Mouse (Mus musculus) heart, adult 9 months (tissue): ENCODE data around the gene Cox6a2.
"Not testable (repeated sequence)": the region's sequence is repeated elsewhere in the genome, so short reads cannot be mapped to it uniquely, and the experiment has no call there.

Experiments used
- DNase-seq, 2 experiments: peaks; one replicate each; pipeline ENCODE4 v3.0.0; 2022; ENCODE audit warnings: low spot score in 2 of 2

Gene Cox6a2

DNA sequence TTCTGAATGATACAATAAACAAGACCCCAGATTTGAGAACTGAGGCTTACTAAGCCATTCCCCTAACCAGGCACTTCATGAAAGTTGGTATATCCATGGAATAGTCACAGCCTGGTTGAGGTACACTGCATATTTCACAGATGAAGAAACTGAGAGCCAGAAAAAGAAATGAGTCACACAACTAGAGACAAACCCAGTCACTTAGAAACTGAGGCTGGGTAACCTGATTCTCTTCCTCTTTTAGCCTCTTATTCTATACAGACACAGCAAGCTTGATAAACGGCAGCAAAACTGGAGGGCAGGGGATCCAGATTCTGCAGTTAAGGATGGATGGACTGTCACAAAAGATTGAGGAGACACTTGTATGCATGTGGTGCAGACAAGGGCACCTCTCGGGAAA is 28.6 kb upstream of the Cox6a2 start:
- DNase-seq, result no peak

DNA sequence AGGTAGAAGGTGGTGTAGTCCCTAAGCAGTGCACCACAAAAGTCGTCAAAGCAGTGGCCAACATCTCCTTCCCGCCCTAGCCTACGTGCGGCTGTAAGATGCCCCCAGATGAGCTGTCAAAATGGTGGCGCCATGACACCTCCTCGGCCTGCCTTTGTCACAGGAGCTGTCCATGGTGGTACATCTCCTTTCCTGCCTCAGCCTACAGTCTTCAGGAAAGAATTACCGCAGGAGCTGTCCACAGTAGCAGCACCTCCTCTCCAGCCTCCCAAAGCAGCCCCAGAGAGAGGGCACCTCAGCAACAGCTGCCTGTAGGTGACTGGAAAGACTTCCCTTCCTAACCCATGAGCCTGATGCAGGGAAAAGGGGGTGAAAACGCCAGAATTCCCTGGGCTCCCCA is 25.6 kb upstream of the Cox6a2 start:
- DNase-seq, result no peak

GRCm38 (mm10) chr7:128220936-128221335 is 14.7 kb upstream of the Cox6a2 start:
- peak in 1 of 2 experiments; percentile 38 for DNase-seq

GRCm38 (mm10) chr7:128219952-128220351 is 13.8 kb upstream of the Cox6a2 start:
- no peak for DNase-seq

- no peak for DNase-seq
These were observed 3.6 kb upstream of the Cox6a2 start for GRCm38 (mm10) chr7:128209826-128210225.

DNA sequence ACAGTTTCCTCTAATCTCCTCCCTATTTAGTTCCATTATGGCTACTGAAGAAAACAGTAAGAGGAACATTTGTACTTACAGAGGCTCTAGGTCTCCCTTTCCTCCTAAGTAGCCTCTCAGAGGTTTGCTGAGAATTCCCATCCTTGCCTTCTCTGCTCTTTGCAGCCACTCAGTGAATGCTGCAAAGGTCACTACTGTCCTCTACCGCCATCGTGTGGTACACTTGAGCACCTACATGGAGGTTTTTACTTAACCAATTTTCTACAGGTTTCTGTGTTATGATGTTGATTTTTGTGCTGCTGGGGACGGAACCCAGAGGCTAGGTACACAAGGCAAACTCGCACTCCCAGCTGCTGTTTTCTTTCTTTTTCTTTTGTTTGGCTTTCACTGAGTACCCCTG is 2.0 kb upstream of the Cox6a2 start:
- peak in 1 of 2 experiments; percentile 43 for DNase-seq

- no peak for DNase-seq
These were observed 492 bp downstream of the Cox6a2 start for GRCm38 (mm10) chr7:128205695-128206094.

- no peak for DNase-seq
These were observed 2.0 kb downstream of the Cox6a2 start for GRCm38 (mm10) chr7:128204179-128204578.

- DNase-seq, result no peak
These were observed 3.1 kb downstream of the Cox6a2 start for GRCm38 (mm10) chr7:128203071-128203470.

DNA sequence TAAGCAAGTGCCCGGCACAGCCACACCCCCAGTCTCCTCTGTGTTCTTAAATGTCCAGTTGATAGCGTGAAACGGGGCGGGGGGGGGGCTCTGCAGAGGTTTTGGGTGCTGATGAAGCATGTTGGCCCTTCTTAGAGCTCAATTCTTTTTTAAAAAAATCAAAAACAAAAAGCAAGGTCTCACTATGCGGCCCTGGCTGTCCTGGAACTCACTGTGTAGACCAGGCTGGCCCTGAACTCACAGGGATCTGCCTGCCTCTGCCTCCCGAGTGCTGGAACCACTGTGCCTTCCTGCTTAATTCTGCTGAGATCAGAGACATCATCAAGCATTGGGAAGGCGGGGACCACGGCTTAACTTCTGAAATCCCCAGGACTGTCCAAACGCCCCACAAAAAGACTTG is 4.6 kb downstream of the Cox6a2 start:
- no peak for DNase-seq

DNA sequence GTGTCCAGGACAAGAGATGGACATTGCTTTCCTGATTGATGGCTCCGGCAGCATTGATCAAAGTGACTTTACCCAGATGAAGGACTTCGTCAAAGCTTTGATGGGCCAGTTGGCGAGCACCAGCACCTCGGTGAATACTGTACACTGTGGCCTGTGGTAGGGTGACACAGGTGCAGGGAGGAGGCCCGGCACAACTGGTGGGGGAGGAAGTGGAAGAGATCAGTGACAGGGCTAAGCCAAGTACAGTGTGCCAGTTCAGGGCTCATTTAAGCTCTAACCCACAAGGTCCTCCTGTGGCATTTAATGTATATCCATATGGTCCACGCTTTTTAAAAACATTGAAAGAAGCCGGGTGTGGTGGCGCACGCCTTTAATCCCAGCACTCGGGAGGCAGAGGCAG is 24.5 kb downstream of the Cox6a2 start:
- DNase-seq, result no peak

GRCm38 (mm10) chr7:128180546-128180945 is 25.6 kb downstream of the Cox6a2 start:
- no peak for DNase-seq

- DNase-seq, result no peak
These were observed 26.1 kb downstream of the Cox6a2 start for GRCm38 (mm10) chr7:128180126-128180525.

DNA sequence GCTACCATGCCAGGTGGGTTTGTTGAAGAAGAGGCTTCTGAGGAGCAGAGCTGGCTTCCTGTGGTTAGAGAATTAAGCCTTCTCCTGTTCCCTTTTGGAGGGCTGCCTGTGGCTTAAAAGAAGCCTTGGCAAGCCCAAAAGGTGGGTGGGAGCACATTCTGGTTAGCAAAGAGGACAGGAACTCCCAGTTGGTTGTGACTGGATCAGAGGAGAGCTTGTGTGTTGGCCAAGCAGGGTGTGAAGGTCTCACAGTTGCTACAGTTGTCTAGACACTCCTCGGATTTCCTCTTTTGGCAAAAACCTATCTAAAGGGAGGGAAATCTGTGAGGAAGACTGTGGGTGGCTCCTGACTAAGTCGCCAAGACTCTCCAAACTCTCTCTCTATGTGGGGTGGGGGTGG is 27.8 kb downstream of the Cox6a2 start:
- no peak for DNase-seq

- no peak for DNase-seq
These were observed 36.2 kb downstream of the Cox6a2 start for GRCm38 (mm10) chr7:128169996-128170395.

DNA sequence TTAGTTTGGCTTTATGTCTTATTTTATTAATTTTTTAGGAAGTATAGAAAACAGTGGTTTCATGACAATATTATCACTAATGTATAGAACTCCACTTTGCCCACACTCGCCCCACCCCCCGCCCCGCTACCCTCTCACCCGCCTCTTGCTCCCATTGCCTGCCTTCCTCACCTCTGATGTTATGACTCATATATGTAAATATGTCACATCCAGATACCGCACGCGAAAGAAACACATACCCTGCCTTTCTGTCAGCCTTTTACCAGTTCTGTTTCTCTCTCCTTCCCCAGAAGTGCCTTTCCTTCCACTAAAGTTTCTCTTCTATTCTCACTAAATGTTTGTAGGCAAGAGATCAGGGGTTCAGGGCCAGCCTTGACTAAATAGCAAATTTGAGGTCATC is 39.8 kb downstream of the Cox6a2 start:
- no peak for DNase-seq

DNA sequence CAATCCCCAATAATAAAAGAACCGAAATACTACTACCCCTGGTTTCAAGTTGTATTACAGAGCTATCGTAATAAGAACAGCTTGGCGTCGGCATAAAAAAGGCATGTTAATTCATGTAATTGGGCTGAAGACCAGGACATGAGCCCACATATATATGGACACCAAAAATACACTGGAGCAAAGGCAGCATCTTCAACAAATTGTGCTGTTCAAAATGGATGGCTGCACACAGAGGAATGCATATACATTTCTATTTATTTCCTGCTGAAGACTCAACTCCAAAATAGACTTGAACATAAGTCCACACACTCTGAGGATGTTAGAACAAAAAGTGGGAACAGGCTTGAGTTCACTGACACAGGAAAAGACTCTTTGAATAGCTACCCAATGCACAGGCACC is 42.2 kb downstream of the Cox6a2 start:
- no peak for DNase-seq

- not testable (repeated sequence) for DNase-seq
These were observed 47.4 kb downstream of the Cox6a2 start for GRCm38 (mm10) chr7:128158688-128159354.
